Mouse (Mus musculus) intestine, postnatal 0 days (tissue): ENCODE data around the gene Lats1. TPM values are rescaled to one million over a fixed set of nuclear protein-coding genes. Genes with fewer than 3 reads are reported as not detected.
"Not testable (repeated sequence)": the region's sequence is repeated elsewhere in the genome, so short reads cannot be mapped to it uniquely, and the experiment has no call there.

Source experiments
- ATAC-seq: fragments of 200-750 bp; cut with Nextera tagmentation; 2 replicates; pipeline ENCODE4 v1.8.0; 2017; ENCODE audit warnings: mild to moderate bottlenecking, moderate TSS enrichment, moderate library complexity
- H3K27ac ChIP-seq: fragments of 300-500 bp; sonication (generic); 2 replicates; pipeline ENCODE4 v1.5.1; 2014; ENCODE audit warnings: mild to moderate bottlenecking, low read depth, low read length, moderate library complexity
- H3K27me3 ChIP-seq: fragments of 300-500 bp; sonication (generic); replicated peaks from 2 replicates; pipeline ENCODE4 v1.6.1; 2014; ENCODE audit warnings: low read length, mixed read lengths; ENCODE audit not compliant: control insufficient read depth, insufficient read depth
- H3K36me3 ChIP-seq: fragments of 300-500 bp; sonication (generic); 2 replicates; pipeline ENCODE4 v1.6.1; 2014; ENCODE audit warnings: mild to moderate bottlenecking, moderate library complexity; ENCODE audit not compliant: control insufficient read depth, insufficient read depth
- H3K4me1 ChIP-seq: fragments of 300-500 bp; sonication (generic); replicated peaks from 2 replicates; pipeline ENCODE4 v1.6.1; 2014; ENCODE audit warnings: antibody characterized with exemption, low read length, mixed read lengths; ENCODE audit not compliant: control insufficient read depth, insufficient read depth
- H3K4me2 ChIP-seq: fragments of 300-500 bp; sonication (generic); replicated peaks from 2 replicates; pipeline ENCODE4 v1.6.1; 2014; ENCODE audit warnings: low read depth, mild to moderate bottlenecking, moderate library complexity
- H3K4me3 ChIP-seq: fragments of 300-500 bp; sonication (generic); 2 replicates; pipeline ENCODE4 v1.5.1; 2014; ENCODE audit warnings: low read depth, low read length
- H3K9ac ChIP-seq: fragments of 300-500 bp; sonication (generic); 2 replicates; pipeline ENCODE4 v1.6.1; 2014; ENCODE audit warnings: mild to moderate bottlenecking, low read depth, low read length
- H3K9me3 ChIP-seq: fragments of 300-500 bp; sonication (generic); 2 replicates; pipeline ENCODE4 v1.6.1; 2016; ENCODE audit warnings: mixed run types; ENCODE audit not compliant: control insufficient read depth
- CTCF ChIP-seq: sonication (generic); IDR thresholded peaks from 2 replicates; pipeline ENCODE4 v1.5.1; 2016; ENCODE audit warnings: low read depth, mild to moderate bottlenecking, control low read depth, antibody characterized with exemption, moderate library complexity
- WGBS: fragments of 180-500 bp; shearing (Covaris S2); extraction: QIAGEN DNeasy Blood & Tissue Kit; methylation state at CpG from one replicate; pipeline ENCODE4 v1.1.7; 2014; 5-methylcytosine and 5-hydroxymethylcytosine counted together
- polyA plus RNA-seq: library from polyadenylated mRNA; unstranded; fragments of >200 nt; fragmentation: Nextera tagmentation; extraction: Ambion mirVana; gene quantifications from 2 replicates; pipeline ENCODE4 v1.2.1, GENCODE M21; 2015

Lats1 gene
- polyA plus RNA-seq, 1 experiment from 2014 or later, result 5.5 TPM

DNA sequence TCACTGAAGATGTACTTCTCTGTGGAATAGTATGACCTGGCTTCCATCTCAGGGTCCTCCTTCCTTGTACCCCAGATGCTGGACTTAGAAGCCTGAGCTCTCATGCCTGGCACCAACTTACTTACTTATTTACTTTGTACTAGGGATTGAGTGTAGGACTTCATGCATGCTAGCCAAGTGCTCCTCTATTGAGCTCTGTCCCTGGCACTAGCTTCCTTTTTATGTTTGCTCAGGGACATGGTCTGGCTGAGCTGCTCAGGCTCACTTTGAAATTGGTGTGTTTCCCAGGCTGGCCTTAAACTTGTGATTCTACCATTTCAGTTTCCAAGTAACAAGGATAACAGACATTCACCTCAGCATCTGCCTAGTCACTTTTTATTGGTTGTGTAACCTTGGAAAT is 56.1 kb downstream of the Lats1 start:
- no peak overlapping the region for H3K27ac ChIP-seq
- no peak for TF ChIP-seq CTCF
- no peak overlapping the region for H3K9ac ChIP-seq
- no peaks in the 10 kb centered on the region for H3K36me3 ChIP-seq
- H3K4me3 ChIP-seq, result no peak overlapping the region
- no peak for ATAC-seq
- no peaks in the 10 kb centered on the region for H3K27me3 ChIP-seq
- no peaks in the 10 kb centered on the region for H3K4me1 ChIP-seq
- no peaks in the 10 kb centered on the region for H3K9me3 ChIP-seq
- no peak overlapping the region for H3K4me2 ChIP-seq

GRCm38 (mm10) chr10:7737914-7738313 is 56.9 kb downstream of the Lats1 start:
- no peak for TF ChIP-seq CTCF
- Histone ChIP-seq H3K4me3 (no peak overlapping the region), H3K4me2 (no peak overlapping the region), H3K27ac (no peak overlapping the region), H3K9me3 (no peaks in the 10 kb centered on the region), H3K27me3 (no peaks in the 10 kb centered on the region), H3K4me1 (no peaks in the 10 kb centered on the region), H3K36me3 (no peaks in the 10 kb centered on the region), H3K9ac (no peak overlapping the region)
- ATAC-seq, result no peak
- 44% methylated on average over 3 of the region's 3 CpGs for WGBS

GRCm38 (mm10) chr10:7745528-7745927 is 64.5 kb downstream of the Lats1 start:
- not testable (repeated sequence) for H3K9ac ChIP-seq, H3K9me3 ChIP-seq, H3K4me1 ChIP-seq, H3K27me3 ChIP-seq, H3K4me3 ChIP-seq, H3K4me2 ChIP-seq
- ATAC-seq, result peak; percentile 91
- Histone ChIP-seq H3K27ac (0 out of 2 replicates have a peak overlapping the region, but pooled peaks have one; percentile 21), H3K36me3 (peaks cover 38% of the 10 kb centered on the region)
- 83% methylated on average over 6 of the region's 6 CpGs for WGBS

GRCm38 (mm10) chr10:7748752-7749151 is 67.7 kb downstream of the Lats1 start:
- ATAC-seq, result no peak
- Histone ChIP-seq H3K9me3 (no peaks in the 10 kb centered on the region), H3K4me1 (no peaks in the 10 kb centered on the region), H3K27ac (no peak overlapping the region), H3K36me3 (peaks cover 51% of the 10 kb centered on the region), H3K4me3 (no peak overlapping the region), H3K4me2 (no peak overlapping the region), H3K27me3 (no peaks in the 10 kb centered on the region), H3K9ac (no peak overlapping the region)
- no peak for TF ChIP-seq CTCF
- 90% methylated on average over 6 of the region's 6 CpGs for WGBS

- Histone ChIP-seq H3K27ac (no peak overlapping the region), H3K9me3 (no peaks in the 10 kb centered on the region), H3K4me1 (no peaks in the 10 kb centered on the region), H3K27me3 (no peaks in the 10 kb centered on the region), H3K9ac (no peak overlapping the region), H3K4me2 (no peak overlapping the region), H3K36me3 (peaks cover 60% of the 10 kb centered on the region), H3K4me3 (no peak overlapping the region)
- no peak for TF ChIP-seq CTCF
- ATAC-seq, result no peak
- WGBS, result 92% methylated on average over 2 of the region's 2 CpGs
Measured at GRCm38 (mm10) chr10:7757544-7757943, 76.5 kb downstream of the Lats1 start.

Other genes with a start within 250 kb of the Lats1 start
- gene Ulbp1, start 207.6 kb upstream of the Lats1 start, polyA plus RNA-seq, result 1.6 and 1.9 TPM in 2 replicates
- gene Lrp11, start 91.4 kb upstream of the Lats1 start, polyA plus RNA-seq, result 4.0 and 4.2 TPM in 2 replicates
- gene Nup43, start 13.7 kb upstream of the Lats1 start, polyA plus RNA-seq, result 11.4 and 14.2 TPM in 2 replicates
- gene Pcmt1, start 78 bp upstream of the Lats1 start, polyA plus RNA-seq, result 80.9 and 82.5 TPM in 2 replicates
- gene Katna1, start 44.8 kb downstream of the Lats1 start, polyA plus RNA-seq, result 33.0 and 37.1 TPM in 2 replicates
- 91.9 and 92.8 TPM in 2 replicates for gene Ginm1, start 111.6 kb downstream of the Lats1 start, polyA plus RNA-seq
- 17.1 and 19.7 TPM in 2 replicates for gene Ppil4, start 111.7 kb downstream of the Lats1 start, polyA plus RNA-seq
- 0.92 and 1.2 TPM in 2 replicates for gene Zc3h12d, start 151.3 kb downstream of the Lats1 start, polyA plus RNA-seq